Mouse (Mus musculus): ENCODE measurements at regions not wholly inside any gene's neighbourhood (a gene's known extent, or its start where the extent isn't known, plus 50 kb on each side); places are given as distances from the start of the nearest gene placed in this dataset.

- TF ChIP-seq TAL1 (IDR thresholded peaks at IDR 0.05; ENCODE audit: low read length) (no peak), GATA1 (IDR thresholded peaks at IDR 0.05; ENCODE audit: low read length) (no peak)
Observed at GRCm38 (mm10) chr15:86648131-86648530, 433.9 kb downstream of the Tbc1d22a start.
